Mouse (Mus musculus): Measurements from ENCODE around the gene Pnn. TPM values are rescaled to one million over a fixed set of nuclear protein-coding genes. Genes with fewer than 3 reads are reported as not detected.

The Pnn gene
- total and polyA plus RNA-seq, 3 experiments, result 38.4 to 216 (median 132) TPM

DNA sequence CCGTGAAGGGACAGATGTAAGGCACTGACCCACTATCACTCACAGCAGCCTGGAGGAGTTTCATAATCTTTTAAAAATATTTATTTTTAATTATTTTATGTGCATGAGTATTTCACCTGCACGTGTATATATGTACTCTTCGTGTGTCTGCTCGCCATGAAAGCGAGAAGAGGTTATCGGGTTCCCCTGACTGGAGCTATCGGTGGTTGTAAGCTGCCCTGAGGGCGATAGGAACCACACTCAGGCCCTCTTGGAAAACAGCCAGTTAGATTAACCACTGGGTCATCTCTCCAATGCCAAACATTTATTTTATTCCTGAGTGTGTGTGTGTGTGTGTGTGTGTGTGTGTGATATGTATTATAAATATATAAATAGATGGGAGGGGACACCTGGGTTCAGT lies 1.8 kb upstream of the Pnn start (continued):
- TF ChIP-seq ELF1 (IDR thresholded peaks at IDR 0.05; ENCODE audit: low read depth, low read length) (no peak), SMC3 (IDR thresholded peaks at IDR 0.05; ENCODE audit: low read depth, low read length) (no peak), TCF12 (IDR thresholded peaks at IDR 0.05; ENCODE audit: low read depth, low read length) (peak; percentile 84), BHLHE40 (IDR thresholded peaks at IDR 0.05; ENCODE audit: borderline replicate concordance, low read depth, low read length) (peak; percentile 73; the same call in 1 of the 2 replicates), POLR2A (IDR thresholded peaks at IDR 0.05; ENCODE audit: control insufficient read depth in 1 of 2, insufficient read depth in 1 of 2, low read depth in 1 of 2, low read length in 2 of 2, poor library complexity in 1 of 2) (no peak), JUND (IDR thresholded peaks at IDR 0.05; ENCODE audit: low read depth, low read length) (no peak), USF2 (IDR thresholded peaks at IDR 0.05; ENCODE audit: borderline replicate concordance in 1 of 2, insufficient read depth in 1 of 2, low read depth in 1 of 2, low read length in 2 of 2) (no peak), RCOR1 (IDR thresholded peaks at IDR 0.05; ENCODE audit: low read depth, low read length) (peak; percentile 41; the same call in 1 of the 2 replicates), POLR2AphosphoS2 (IDR thresholded peaks at IDR 0.05; ENCODE audit: low read length) (no peak), NELFE (IDR thresholded peaks at IDR 0.05; ENCODE audit: low read depth, low read length) (no peak), ZMIZ1 (IDR thresholded peaks at IDR 0.05; ENCODE audit: low read depth, low read length) (no peak), E2F4 (IDR thresholded peaks at IDR 0.05; ENCODE audit: borderline replicate concordance, low read depth, low read length) (no peak)

DNA sequence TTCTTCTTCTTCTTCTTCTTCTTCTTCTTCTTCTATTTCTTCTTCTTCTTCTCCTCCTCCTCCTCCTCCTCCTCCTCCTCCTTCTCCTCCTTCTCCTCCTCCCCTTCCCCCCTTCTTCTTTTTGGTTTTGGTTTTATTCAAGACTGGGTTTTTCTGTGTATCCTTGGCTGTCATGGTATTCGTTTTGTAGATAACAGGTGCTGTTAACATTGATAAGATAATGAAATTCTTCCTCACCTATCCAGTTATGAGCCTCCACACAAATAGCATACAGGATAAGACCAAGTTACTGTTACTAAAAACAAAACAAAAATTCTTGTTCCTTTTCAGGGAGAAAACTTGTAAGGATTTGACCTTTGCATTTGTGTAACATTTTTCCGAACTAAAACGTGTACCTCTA lies 908 bp upstream of the Pnn start:
- DNase-seq (ENCODE audit: low read depth, low spot score), result no peak
- Histone ChIP-seq H3K9me3 (replicated peaks; ENCODE audit: insufficient read depth, low read length) (no peaks in the 10 kb centered on the region), H3K27me3 (ENCODE audit: control insufficient read depth in 1 of 2, insufficient read depth in 2 of 2, low read length in 2 of 2) (no peaks in the 10 kb centered on the region), H3K9ac (ENCODE audit: control insufficient read depth, low read depth, low read length, poor library complexity, severe bottlenecking) (peak overlapping the region; percentile 81), H3K36me3 (ENCODE audit: control insufficient read depth in 1 of 2, insufficient read depth in 2 of 2, low read length in 2 of 2) (peaks cover 24 to 26% of the 10 kb centered on the region in 2 experiments), H3K4me1 (ENCODE audit: control insufficient read depth in 1 of 2, insufficient read depth in 2 of 2, low read length in 2 of 2) (peaks cover 3 to 11% of the 10 kb centered on the region in 2 experiments; a peak in 2 of 4 replicates), H3K79me2 (ENCODE audit: control insufficient read depth, insufficient read depth, low read length, poor library complexity) (peaks cover 29% of the 10 kb centered on the region), H3K4me3 (ENCODE audit: control insufficient read depth in 1 of 2, insufficient read depth in 1 of 2, low read depth in 2 of 2, low read length in 2 of 2) (peak overlapping the region; percentile 64 to 78), H3K27ac (ENCODE audit: control insufficient read depth, low read depth, low read length) (peak overlapping the region; percentile 100)
- peak; percentile 73 for TF ChIP-seq ETS1 (IDR thresholded peaks at IDR 0.05; ENCODE audit: low read depth, low read length)
- TF ChIP-seq ZC3H11A (IDR thresholded peaks at IDR 0.05; ENCODE audit: low read depth, low read length), result no peak
- peak; percentile 66 for TF ChIP-seq TCF12 (IDR thresholded peaks at IDR 0.05; ENCODE audit: low read depth, low read length)
- peak; percentile 89 for TF ChIP-seq GATA1 (IDR thresholded peaks at IDR 0.05; ENCODE audit: low read depth, low read length)
- no peak for TF ChIP-seq POLR2AphosphoS2 (IDR thresholded peaks at IDR 0.05; ENCODE audit: low read length)
- peak; percentile 37; the same call in 1 of the 2 replicates for TF ChIP-seq MXI1 (IDR thresholded peaks at IDR 0.05; ENCODE audit: low read depth, low read length)
- peak; percentile 66 to 79 for TF ChIP-seq EP300 (IDR thresholded peaks at IDR 0.05; ENCODE audit: low read depth in 1 of 2, low read length in 2 of 2)
- no peak for TF ChIP-seq POLR2AphosphoS5 (IDR thresholded peaks at IDR 0.05; ENCODE audit: borderline replicate concordance, low read depth, low read length)
- peak; percentile 15; the same call in 1 of the 2 replicates for TF ChIP-seq BHLHE40 (IDR thresholded peaks at IDR 0.05; ENCODE audit: borderline replicate concordance, low read depth, low read length)
- 0 out of 2 replicates have a peak, but pooled peaks have one; percentile 25 for TF ChIP-seq MAZ (IDR thresholded peaks at IDR 0.05; ENCODE audit: low read depth, low read length)

Data from MEL (cell line).